Comparison of ENCODE assay signal across 11 mouse cellular contexts in the genomic region with DNA sequence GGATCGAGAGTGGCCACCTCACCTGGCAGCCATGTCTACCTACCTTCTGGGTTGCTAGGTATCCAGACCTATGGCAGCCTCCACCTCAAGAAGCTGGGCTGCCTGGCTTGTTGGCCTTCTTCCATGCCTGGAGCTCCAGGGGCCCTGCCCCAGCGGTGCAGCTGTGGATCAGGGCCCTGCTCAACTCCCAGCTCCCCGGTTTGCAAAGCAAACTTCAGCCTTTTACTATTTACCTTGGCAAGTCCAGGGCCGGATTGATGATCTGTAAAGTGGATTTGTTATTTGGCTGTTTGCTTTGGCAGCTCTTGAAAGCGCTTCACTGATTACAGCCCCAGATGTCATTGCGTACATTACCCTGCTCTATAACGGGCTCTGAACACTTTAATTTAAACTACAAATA. TPM values are rescaled to one million over a fixed set of nuclear protein-coding genes. Genes with fewer than 3 reads are reported as not detected.
DNase-seq lines count a peak whose midpoint lies in the region; ATAC-seq lines count a peak whose summit lies in the region.
"Had no signal": no experiment of that assay in that cellular context is flagged by ENCODE, and none has a peak within 500 bp of the region (broad histone marks: within the 10 kb centered on the region; RNA-seq: fewer than 3 reads in every experiment).

No protein-coding gene starts in this region.

- no peak for DNase-seq in hindbrain, embryonic 10.5 days (ENCODE audit: low spot score)
- peak; percentile 24 for DNase-seq in heart, postnatal 4 days
- peak; percentile 51 for DNase-seq in large intestine, adult 2 months (ENCODE audit: low read depth, low spot score)
- peak; percentile 27 for DNase-seq in skeletal muscle tissue, adult 2 months (ENCODE audit: low read depth, low spot score)
- DNase-seq in left cerebral cortex, postnatal 25 days (ENCODE audit: low spot score in 2 of 2) = no peak
- no peak for DNase-seq in thymus, postnatal 0 days (ENCODE audit: low spot score)
- DNase-seq: thymus, adult 2 months had no signal

- no peaks in the 10 kb centered on the region for H3K36me3 ChIP-seq in hindbrain, embryonic 16.5 days (ENCODE audit: control insufficient read depth, insufficient read depth, low read length)
- H3K36me3 ChIP-seq in hindbrain, embryonic 10.5 days = no peaks in the 10 kb centered on the region

- WGBS in hindbrain, embryonic 16.5 days = 54% methylated on average over 7 of the region's 7 CpGs
- WGBS in hindbrain, embryonic 10.5 days = 71% methylated on average over 7 of the region's 7 CpGs
- 15% methylated on average over 7 of the region's 7 CpGs for WGBS in large intestine, adult 2 months

- no peak overlapping the region for H3K9ac ChIP-seq in hindbrain, embryonic 16.5 days (ENCODE audit: low read depth, low read length)

- H3K4me1 ChIP-seq in hindbrain, embryonic 16.5 days (ENCODE audit: control insufficient read depth, insufficient read depth, low read depth, low read length) = no peaks in the 10 kb centered on the region; the same call in 1 of the 2 replicates
- H3K4me1 ChIP-seq in hindbrain, embryonic 10.5 days (replicated peaks) = peaks cover 24% of the 10 kb centered on the region

- intact Hi-C loops in left cerebral cortex, postnatal 25 days (cut with DNase I) = no loop called here

- H3K27me3 ChIP-seq in hindbrain, embryonic 16.5 days (replicated peaks; ENCODE audit: control insufficient read depth, insufficient read depth, low read length) = peaks cover 2% of the 10 kb centered on the region; the same call in 1 of the 2 replicates
- H3K27me3 ChIP-seq in hindbrain, embryonic 10.5 days (ENCODE audit: insufficient read depth, poor library complexity, severe bottlenecking) = peaks cover 54% of the 10 kb centered on the region

- H3K27ac ChIP-seq in hindbrain, embryonic 16.5 days (ENCODE audit: low read depth, low read length) = peak overlapping the region; percentile 53
- H3K27ac ChIP-seq in hindbrain, embryonic 10.5 days = no peak overlapping the region
- H3K27ac ChIP-seq: hindbrain, postnatal 0 days had no signal

- ATAC-seq in hindbrain, embryonic 16.5 days = no peak
- ATAC-seq in inflammation-experienced regulatory T-cells, adult 6 months = no peak
- ATAC-seq: hindbrain, postnatal 0 days had no signal

- no peak overlapping the region for H3K4me2 ChIP-seq in hindbrain, embryonic 16.5 days (ENCODE audit: low read length)

- no peak overlapping the region for H3K4me3 ChIP-seq in hindbrain, embryonic 16.5 days (ENCODE audit: low read length)
- no peak overlapping the region for H3K4me3 ChIP-seq in hindbrain, embryonic 10.5 days
- H3K4me3 ChIP-seq: erythroblast, embryonic 14.5 days had no signal

- no peaks in the 10 kb centered on the region for H3K9me3 ChIP-seq in hindbrain, embryonic 16.5 days (ENCODE audit: control insufficient read depth, low read length)
- H3K9me3 ChIP-seq in hindbrain, embryonic 10.5 days = no peaks in the 10 kb centered on the region

RNA-seq across cellular contexts. Expression of a gene that starts 56.9 kb away (rescaled TPM):
- 0.64 and 1.0 TPM in 2 replicates for polyA plus RNA-seq in hindbrain, embryonic 16.5 days (2015; fragmentation: Nextera tagmentation; extraction: Ambion mirVana)
- 1.5 and 3.1 TPM in 2 replicates for polyA plus RNA-seq in hindbrain, embryonic 10.5 days (2016; fragmentation: Nextera tagmentation; extraction: Ambion mirVana)
- 10 to 100 TPM; 11.3 to 11.5 TPM for total RNA-seq in heart, postnatal 4 days (2021)
- polyA plus RNA-seq in large intestine, adult 2 months (2012; rRNA removed) = 6.5 and 10.2 TPM in 2 replicates
- total RNA-seq in left cerebral cortex, postnatal 25 days (2021) = 1 to 10 TPM; 1.8 to 2.2 TPM
- 0.58 and 1.0 TPM in 2 replicates for polyA plus RNA-seq in thymus, postnatal 0 days (2015; fragmentation: Nextera tagmentation; extraction: Ambion mirVana)
- not detected for polyA plus RNA-seq in inflammation-experienced regulatory T-cells, adult 6 months (2017; shearing (Covaris generic))

Comparison
In these comparisons a context has a peak if more than half of its experiments do, and no peak if none do; other contexts are left out.
1. DNase-seq: peak in heart, postnatal 4 days (single experiment), large intestine, adult 2 months (single experiment) and skeletal muscle tissue, adult 2 months (single experiment); none in hindbrain, embryonic 10.5 days (single experiment), left cerebral cortex, postnatal 25 days (0 of 2) and thymus, postnatal 0 days (single experiment).